Comparison of ENCODE assay signal across 14 mouse cellular contexts in genomic region chr4:141567174-141567573, GRCm38 (mm10). TPM values are rescaled to one million over a fixed set of nuclear protein-coding genes. Genes with fewer than 3 reads are reported as not detected.
DNase-seq lines count a peak whose midpoint lies in the region; ATAC-seq and TF ChIP-seq lines count a peak whose summit lies in the region.
"Not testable (repeated sequence)": the region's sequence is repeated elsewhere in the genome, so short reads cannot be mapped to it uniquely, and the experiment has no call there.
"Had no signal": no experiment of that assay in that cellular context is flagged by ENCODE, and none has a peak within 500 bp of the region (broad histone marks: within the 10 kb centered on the region; RNA-seq: fewer than 3 reads in every experiment).

No protein-coding gene starts in this region.

- in situ Hi-C loops in ES-E14 (cut with MboI; ENCODE audit: low sequenced_read_pairs in 2 of 2, unreplicated experiment in 2 of 2): loop anchor here in 1 of 2 experiments (10.0 kb wide), 1 partner anchor 282 kb away; no protein-coding TSS in a partner anchor

- H3K9me3 ChIP-seq in E14TG2a.4 (ENCODE audit: low read length); ES-E14 (ENCODE audit: control insufficient read depth, insufficient read depth, low read depth, low read length); intestine, embryonic 15.5 days; intestine, postnatal 0 days (ENCODE audit: control insufficient read depth): not testable (repeated sequence)

- DNase-seq in ES-E14 (ENCODE audit: low read depth, low spot score): not testable (repeated sequence)
- DNase-seq in kidney, adult 9 months: peak; percentile 60

- 88% methylated on average over 7 of the region's 7 CpGs for WGBS in intestine, embryonic 15.5 days
- 76% methylated on average over 7 of the region's 7 CpGs for WGBS in intestine, postnatal 0 days

- peaks cover 20% of the 10 kb centered on the region for H3K36me3 ChIP-seq in E14TG2a.4 (ENCODE audit: insufficient read depth, low read length)
- H3K36me3 ChIP-seq in ES-E14 (ENCODE audit: control insufficient read depth, insufficient read depth, low read length, poor library complexity, severe bottlenecking); intestine, embryonic 15.5 days; intestine, postnatal 0 days (ENCODE audit: control insufficient read depth, insufficient read depth): not testable (repeated sequence)

- 0 out of 2 replicates have a peak, but pooled peaks have one; percentile 3 for ATAC-seq in intestine, embryonic 15.5 days
- ATAC-seq in intestine, postnatal 0 days: peak; percentile 26; the same call in 1 of the 2 replicates

- peak overlapping the region; percentile 98; the same call in 1 of the 2 replicates for H3K27ac ChIP-seq in ES-E14 (ENCODE audit: insufficient read depth, low read depth, low read length, poor library complexity, severe bottlenecking)
- not testable (repeated sequence) for H3K27ac ChIP-seq in intestine, embryonic 15.5 days
- peak overlapping the region; percentile 61 for H3K27ac ChIP-seq in intestine, postnatal 0 days (ENCODE audit: low read depth, low read length)

- H3K4me1 ChIP-seq in E14TG2a.4 (replicated peaks; ENCODE audit: low read depth, low read length): peaks cover 77% of the 10 kb centered on the region
- peaks cover 15 to 41% of the 10 kb centered on the region in 2 experiments for H3K4me1 ChIP-seq in ES-E14 (ENCODE audit: control insufficient read depth in 2 of 2, insufficient read depth in 2 of 2, low read length in 2 of 2, poor library complexity in 1 of 2)
- H3K4me1 ChIP-seq in intestine, embryonic 15.5 days (replicated peaks); intestine, postnatal 0 days (replicated peaks; ENCODE audit: control insufficient read depth, insufficient read depth, low read length): not testable (repeated sequence)

- H3K4me2 ChIP-seq in intestine, embryonic 15.5 days (replicated peaks); intestine, postnatal 0 days (replicated peaks; ENCODE audit: low read depth): not testable (repeated sequence)

- H3K4me3 ChIP-seq in E14TG2a.4 (replicated peaks; ENCODE audit: low read length): peak overlapping the region; percentile 49; the same call in 1 of the 2 replicates
- not testable (repeated sequence) for H3K4me3 ChIP-seq in ES-E14 (ENCODE audit: insufficient read depth in 1 of 2, low read depth in 1 of 2, low read length in 2 of 2, poor library complexity in 1 of 2, severe bottlenecking in 1 of 2); intestine, embryonic 15.5 days (replicated peaks); intestine, postnatal 0 days (ENCODE audit: low read depth, low read length)

- H3K9ac ChIP-seq in ES-E14 (ENCODE audit: insufficient read depth, low read depth, low read length, poor library complexity, severe bottlenecking): peak overlapping the region; percentile 18; the same call in 1 of the 2 replicates
- not testable (repeated sequence) for H3K9ac ChIP-seq in intestine, embryonic 15.5 days; intestine, postnatal 0 days (ENCODE audit: low read depth, low read length)

- not testable (repeated sequence) for H3K27me3 ChIP-seq in E14TG2a.4 (ENCODE audit: insufficient read depth, low read length); intestine, embryonic 15.5 days (replicated peaks); intestine, postnatal 0 days (replicated peaks; ENCODE audit: control insufficient read depth, insufficient read depth, low read length)

- not testable (repeated sequence) for TF ChIP-seq CTCF in E14TG2a.4 (conservative IDR thresholded peaks at IDR 0.05; ENCODE audit: low read length); intestine, postnatal 0 days (IDR thresholded peaks at IDR 0.05; ENCODE audit: low read depth)

RNA-seq across cellular contexts. Expression of gene Spen, which starts 28.8 kb away (rescaled TPM):
- 51.5 and 58.6 TPM in 2 replicates for total RNA-seq in ES-E14 (2012; rRNA removed)
- polyA plus RNA-seq in intestine, embryonic 15.5 days (2015; fragmentation: Nextera tagmentation; extraction: Ambion mirVana): 7.4 and 10.5 TPM in 2 replicates
- 3.2 and 4.0 TPM in 2 replicates for polyA plus RNA-seq in intestine, postnatal 0 days (2015; fragmentation: Nextera tagmentation; extraction: Ambion mirVana)

RNA-seq across cellular contexts. Expression of gene Fblim1, which starts 38.7 kb away (rescaled TPM):
- 71.3 and 112 TPM in 2 replicates for total RNA-seq in ES-E14 (2012; rRNA removed)
- 63.9 and 68.9 TPM in 2 replicates for polyA plus RNA-seq in intestine, embryonic 15.5 days (2015; fragmentation: Nextera tagmentation; extraction: Ambion mirVana)
- 52.8 and 59.2 TPM in 2 replicates for polyA plus RNA-seq in intestine, postnatal 0 days (2015; fragmentation: Nextera tagmentation; extraction: Ambion mirVana)
- total RNA-seq: common myeloid progenitor, adult 5-6 weeks; MEL had no signal

RNA-seq across cellular contexts. Expression of gene Tmem82, which starts 51.3 kb away (rescaled TPM):
- total RNA-seq in ES-E14 (2012; rRNA removed): 3.9 and 10.1 TPM in 2 replicates
- 18.5 and 21.0 TPM in 2 replicates for polyA plus RNA-seq in intestine, embryonic 15.5 days (2015; fragmentation: Nextera tagmentation; extraction: Ambion mirVana)
- polyA plus RNA-seq in intestine, postnatal 0 days (2015; fragmentation: Nextera tagmentation; extraction: Ambion mirVana): 42.0 and 45.7 TPM in 2 replicates
- total RNA-seq: MEL had no signal
- polyA plus RNA-seq: CD4-positive, CD25-positive, alpha-beta regulatory T cell, adult 4 months; forebrain, embryonic 14.5 days had no signal

RNA-seq across cellular contexts. Expression of gene Slc25a34, which starts 56.4 kb away (rescaled TPM):
- total RNA-seq in ES-E14 (2012; rRNA removed): 0.76 and 0.79 TPM in 2 replicates
- 3.3 and 4.3 TPM in 2 replicates for polyA plus RNA-seq in intestine, embryonic 15.5 days (2015; fragmentation: Nextera tagmentation; extraction: Ambion mirVana)
- polyA plus RNA-seq in intestine, postnatal 0 days (2015; fragmentation: Nextera tagmentation; extraction: Ambion mirVana): 23.8 and 25.7 TPM in 2 replicates
- total RNA-seq: MEL had no signal
- polyA plus RNA-seq: CD4-positive, CD25-positive, alpha-beta regulatory T cell, adult 4 months; embryonic facial prominence, embryonic 11.5 days; embryonic facial prominence, embryonic 13.5 days; erythroblast, embryonic 14.5 days; forebrain, embryonic 10.5 days; forebrain, embryonic 12.5 days; forebrain, embryonic 14.5 days had no signal
